Mouse (Mus musculus) midbrain, embryonic 15.5 days (tissue): ENCODE results near the gene Atp6v0d1. TPM values are rescaled to one million over a fixed set of nuclear protein-coding genes. Genes with fewer than 3 reads are reported as not detected.

Experiments used
- ATAC-seq: fragments of 200-750 bp; cut with Nextera tagmentation; replicated peaks from 2 replicates; pipeline ENCODE4 v1.8.0; 2017; ENCODE audit warnings: moderate TSS enrichment
- H3K27ac ChIP-seq: fragments of 300-500 bp; sonication (generic); 2 replicates; pipeline ENCODE4 v1.5.1; 2015; ENCODE audit warnings: mild to moderate bottlenecking, inconsistent platforms
- H3K27me3 ChIP-seq: fragments of 300-500 bp; sonication (generic); replicated peaks from 2 replicates; pipeline ENCODE4 v1.6.1; 2015; ENCODE audit warnings: inconsistent platforms
- H3K36me3 ChIP-seq: fragments of 300-500 bp; sonication (generic); replicated peaks from 2 replicates; pipeline ENCODE4 v1.6.1; 2015; ENCODE audit warnings: inconsistent platforms
- H3K4me1 ChIP-seq: fragments of 300-500 bp; sonication (generic); 2 replicates; pipeline ENCODE4 v1.6.1; 2015; ENCODE audit warnings: inconsistent platforms
- H3K4me2 ChIP-seq: fragments of 300-500 bp; sonication (generic); 2 replicates; pipeline ENCODE4 v1.6.1; 2015; ENCODE audit warnings: inconsistent platforms, mild to moderate bottlenecking, moderate library complexity
- H3K4me3 ChIP-seq: fragments of 300-500 bp; sonication (generic); 2 replicates; pipeline ENCODE4 v1.5.1; 2015; ENCODE audit warnings: mild to moderate bottlenecking, inconsistent platforms
- H3K9ac ChIP-seq: fragments of 300-500 bp; sonication (generic); 2 replicates; pipeline ENCODE4 v1.6.1; 2015; ENCODE audit warnings: mild to moderate bottlenecking, inconsistent platforms
- H3K9me3 ChIP-seq: fragments of 300-500 bp; sonication (generic); 2 replicates; pipeline ENCODE4 v1.6.1; 2016; ENCODE audit warnings: inconsistent platforms
- WGBS: fragments of 180-500 bp; shearing (Covaris S2); methylation state at CpG from one replicate; pipeline ENCODE4 v1.1.7; 2015; ENCODE audit warnings: mixed read lengths; 5-methylcytosine and 5-hydroxymethylcytosine counted together
- polyA plus RNA-seq: library from polyadenylated mRNA; unstranded; fragments of >200 nt; fragmentation: Nextera tagmentation; extraction: Ambion mirVana; gene quantifications from 2 replicates; pipeline ENCODE4 v1.2.1, GENCODE M21; 2015

Gene Atp6v0d1
- polyA plus RNA-seq, 1 experiment from 2014 or later, result 234 TPM

DNA sequence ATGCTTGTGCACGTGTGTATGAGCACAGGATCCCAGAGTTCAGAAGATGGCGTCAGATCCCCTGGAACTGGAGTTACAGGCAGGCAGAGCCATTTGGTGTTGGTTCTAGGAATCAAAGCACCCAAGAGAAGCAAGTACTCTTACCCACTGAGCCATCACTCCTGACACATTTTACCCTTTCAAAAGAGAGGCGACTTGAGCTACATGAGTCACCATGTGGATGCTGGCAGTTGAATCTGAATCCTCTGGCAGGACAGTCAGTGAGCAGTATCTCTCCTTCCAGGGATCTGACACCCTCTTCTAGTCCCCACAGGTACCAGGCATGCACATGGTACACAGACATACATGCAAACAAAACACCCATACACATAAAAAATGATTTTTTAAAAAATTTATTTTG lies 77.8 kb downstream of the Atp6v0d1 start:
- WGBS, result 78% methylated on average over 3 of the region's 3 CpGs
- no peak for ATAC-seq
- Histone ChIP-seq H3K4me3 (no peak overlapping the region), H3K4me1 (no peaks in the 10 kb centered on the region; the same call in 1 of the 2 replicates), H3K9me3 (no peaks in the 10 kb centered on the region), H3K27ac (no peak overlapping the region), H3K27me3 (no peaks in the 10 kb centered on the region), H3K36me3 (no peaks in the 10 kb centered on the region), H3K4me2 (no peak overlapping the region), H3K9ac (no peak overlapping the region)

DNA sequence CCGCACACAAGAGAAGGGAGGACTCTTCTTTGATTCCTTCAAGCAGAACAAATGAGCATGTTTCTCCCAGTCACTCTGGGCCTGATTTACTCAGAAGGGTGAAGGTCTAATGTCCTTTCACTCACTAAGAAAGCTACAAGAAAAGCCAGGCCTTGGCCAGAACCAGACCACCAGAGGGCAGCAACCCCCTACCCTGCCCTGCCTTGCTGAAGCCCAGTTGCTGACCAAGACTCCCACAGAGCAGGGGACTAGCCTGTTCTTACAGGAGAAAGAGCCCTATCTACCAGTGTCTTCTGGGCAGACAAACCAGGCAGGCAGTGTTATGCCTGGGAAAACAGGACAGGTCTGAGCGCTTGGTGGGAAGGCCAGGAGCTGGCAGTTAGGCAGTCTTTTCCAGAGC lies 81.5 kb downstream of the Atp6v0d1 start:
- 20% methylated on average over 2 of the region's 2 CpGs for WGBS
- ATAC-seq, result 0 out of 2 replicates have a peak, but pooled peaks have one; percentile 25
- no peaks in the 10 kb centered on the region; the same call in 1 of the 2 replicates for H3K4me1 ChIP-seq
- H3K9me3 ChIP-seq, result no peaks in the 10 kb centered on the region
- no peak overlapping the region for H3K27ac ChIP-seq
- H3K9ac ChIP-seq, result no peak overlapping the region
- no peak overlapping the region for H3K4me3 ChIP-seq
- H3K36me3 ChIP-seq, result no peaks in the 10 kb centered on the region; the same call in 1 of the 2 replicates
- no peak overlapping the region for H3K4me2 ChIP-seq
- no peaks in the 10 kb centered on the region for H3K27me3 ChIP-seq

DNA sequence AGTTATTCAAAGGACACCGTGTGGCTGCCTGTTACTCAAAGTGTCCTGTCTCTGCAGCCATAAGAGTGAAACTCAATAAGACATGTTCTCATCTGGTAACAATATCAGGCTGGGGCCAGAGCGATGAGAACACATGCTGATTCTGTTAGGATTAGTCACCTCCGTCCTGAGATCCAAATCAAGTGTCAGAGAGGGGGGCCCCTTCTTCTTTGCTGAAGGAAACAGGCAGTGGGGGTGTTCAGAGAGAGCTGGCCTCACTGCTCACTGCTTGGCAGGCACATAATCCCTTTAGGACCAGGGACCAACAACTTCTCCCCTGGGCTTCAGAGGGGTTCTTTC lies 81.8 kb downstream of the Atp6v0d1 start:
- no peak overlapping the region for H3K27ac ChIP-seq
- no peaks in the 10 kb centered on the region; the same call in 1 of the 2 replicates for H3K36me3 ChIP-seq
- no peaks in the 10 kb centered on the region for H3K9me3 ChIP-seq
- no peak overlapping the region for H3K4me3 ChIP-seq
- H3K27me3 ChIP-seq, result no peaks in the 10 kb centered on the region
- no peaks in the 10 kb centered on the region; the same call in 1 of the 2 replicates for H3K4me1 ChIP-seq
- ATAC-seq, result 0 out of 2 replicates have a peak, but pooled peaks have one; percentile 18
- no peak overlapping the region for H3K9ac ChIP-seq
- WGBS, result 26% methylated on average over 3 of the region's 3 CpGs
- no peak overlapping the region for H3K4me2 ChIP-seq

DNA sequence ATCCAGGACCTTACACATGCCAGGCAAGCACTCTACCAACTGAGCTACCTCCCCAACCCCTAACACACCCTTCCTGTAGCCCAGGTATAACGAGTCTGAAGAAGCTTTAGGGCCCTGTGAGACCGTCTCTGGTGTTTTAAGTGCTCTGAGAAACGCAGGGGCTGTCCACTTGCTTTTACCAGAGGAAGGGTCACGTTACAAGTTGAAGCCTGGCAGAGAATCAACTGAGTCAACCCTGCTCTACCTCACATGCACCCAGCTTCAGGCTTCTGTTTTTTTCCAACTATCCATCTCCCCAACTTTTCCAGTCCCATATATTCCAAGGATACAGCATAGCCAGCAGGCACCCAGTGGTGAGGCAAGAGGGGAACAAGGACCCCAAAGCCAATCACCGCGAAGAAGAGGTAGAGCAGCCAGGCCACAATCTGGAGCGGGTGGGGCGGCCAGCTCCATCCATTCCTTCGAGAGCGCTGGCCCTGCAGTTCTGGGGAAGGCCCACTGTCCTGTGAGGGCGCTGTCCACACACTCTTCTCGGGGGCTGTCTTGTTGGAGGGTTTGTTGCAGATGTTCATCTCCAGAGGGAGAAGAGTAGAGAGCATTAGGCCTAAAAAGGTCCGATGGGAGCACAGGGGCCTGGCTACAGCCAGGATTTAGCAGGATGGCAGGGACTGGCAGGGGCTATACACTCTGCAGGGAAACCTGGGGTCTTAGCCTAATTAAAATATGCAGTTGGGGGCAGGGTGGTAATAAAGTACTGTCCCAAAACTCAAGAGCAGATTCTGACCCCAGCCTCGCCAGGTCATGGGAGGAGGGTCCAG lies 82.4 kb downstream of the Atp6v0d1 start:
- Histone ChIP-seq H3K4me1 (no peaks in the 10 kb centered on the region; the same call in 1 of the 2 replicates), H3K27me3 (no peaks in the 10 kb centered on the region), H3K27ac (no peak overlapping the region), H3K4me3 (no peak overlapping the region), H3K9me3 (no peaks in the 10 kb centered on the region), H3K36me3 (no peaks in the 10 kb centered on the region; the same call in 1 of the 2 replicates), H3K4me2 (no peak overlapping the region), H3K9ac (no peak overlapping the region)
- ATAC-seq, result peak; percentile 73; the same call in 1 of the 2 replicates
- WGBS, result 34% methylated on average over 14 of the region's 14 CpGs

DNA sequence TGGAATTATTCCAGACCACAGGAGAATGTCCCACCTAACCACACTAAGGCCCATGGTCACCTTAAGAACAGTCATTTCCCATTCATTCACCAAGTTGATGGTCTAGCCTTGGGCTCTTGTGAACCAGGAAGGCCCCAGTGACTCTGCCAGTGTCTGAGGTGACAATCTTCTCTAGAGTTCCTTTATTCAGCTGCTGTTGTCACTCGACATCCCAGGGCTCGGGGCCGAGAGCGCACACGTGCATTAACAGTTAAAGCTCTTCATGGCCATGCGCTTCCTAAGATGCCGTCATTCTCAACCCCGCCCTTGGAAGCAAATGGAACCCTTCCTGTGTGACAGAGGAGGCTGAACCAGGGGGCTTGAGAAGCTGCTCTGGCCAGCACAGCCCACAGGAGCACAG lies 83.7 kb downstream of the Atp6v0d1 start:
- no peak overlapping the region for H3K9ac ChIP-seq
- no peaks in the 10 kb centered on the region; the same call in 1 of the 2 replicates for H3K4me1 ChIP-seq
- ATAC-seq, result no peak
- no peaks in the 10 kb centered on the region; the same call in 1 of the 2 replicates for H3K36me3 ChIP-seq
- 86% methylated on average over 8 of the region's 8 CpGs for WGBS
- H3K27ac ChIP-seq, result no peak overlapping the region
- H3K4me3 ChIP-seq, result no peak overlapping the region
- H3K4me2 ChIP-seq, result no peak overlapping the region
- H3K9me3 ChIP-seq, result no peaks in the 10 kb centered on the region
- no peaks in the 10 kb centered on the region for H3K27me3 ChIP-seq

DNA sequence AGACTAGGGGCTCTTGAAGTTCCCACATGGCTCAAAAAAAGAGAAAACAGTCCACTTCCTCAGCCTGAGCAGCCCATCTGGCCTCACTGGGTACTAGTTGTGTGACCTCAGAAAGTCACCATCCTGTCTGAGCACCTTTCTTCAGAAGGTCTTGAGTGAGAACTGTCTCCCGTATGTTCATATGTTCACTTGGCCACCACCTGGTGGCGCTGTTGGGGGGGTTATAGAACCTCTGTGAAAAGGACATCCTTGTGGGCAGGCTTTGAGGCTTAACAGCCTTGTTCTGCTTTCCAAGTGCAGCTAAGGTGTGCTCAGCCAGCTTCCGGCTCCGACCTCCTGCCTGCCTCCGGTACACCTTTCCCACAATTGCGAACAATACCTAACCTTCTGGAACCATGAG lies 84.4 kb downstream of the Atp6v0d1 start:
- 66% methylated on average over 6 of the region's 6 CpGs for WGBS
- no peak for ATAC-seq
- no peaks in the 10 kb centered on the region for H3K27me3 ChIP-seq

DNA sequence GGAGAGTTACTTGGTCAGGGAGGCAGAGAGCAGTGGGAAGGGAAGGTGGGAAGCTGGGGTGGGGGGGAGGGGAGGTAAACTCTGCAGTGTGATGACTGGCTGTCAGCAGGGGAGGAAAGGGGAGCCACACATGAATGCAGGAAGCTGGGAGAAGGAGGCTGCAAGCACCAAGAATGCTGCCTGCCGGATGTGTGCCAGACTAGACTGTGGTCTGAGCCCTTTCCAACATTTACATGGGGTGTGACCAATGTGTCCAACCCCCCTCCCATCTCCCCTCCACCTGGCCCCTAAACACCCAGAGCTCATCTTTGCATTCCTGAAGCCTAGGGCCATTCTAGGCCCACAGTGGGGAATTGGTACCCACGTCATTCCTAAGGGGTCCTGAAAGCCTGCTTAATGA lies 84.8 kb downstream of the Atp6v0d1 start:
- H3K36me3 ChIP-seq, result no peaks in the 10 kb centered on the region; the same call in 1 of the 2 replicates
- no peak overlapping the region for H3K4me3 ChIP-seq
- H3K4me1 ChIP-seq, result no peaks in the 10 kb centered on the region; the same call in 1 of the 2 replicates
- WGBS, result 34% methylated on average over 2 of the region's 2 CpGs
- H3K9me3 ChIP-seq, result no peaks in the 10 kb centered on the region
- H3K4me2 ChIP-seq, result no peak overlapping the region
- H3K9ac ChIP-seq, result no peak overlapping the region
- ATAC-seq, result no peak
- no peaks in the 10 kb centered on the region for H3K27me3 ChIP-seq
- no peak overlapping the region for H3K27ac ChIP-seq

More for the DNA sequence above, 84.4 kb downstream of the Atp6v0d1 start:
- Histone ChIP-seq H3K4me3 (no peak overlapping the region), H3K9ac (no peak overlapping the region), H3K36me3 (no peaks in the 10 kb centered on the region; the same call in 1 of the 2 replicates), H3K4me2 (no peak overlapping the region), H3K4me1 (no peaks in the 10 kb centered on the region; the same call in 1 of the 2 replicates), H3K9me3 (no peaks in the 10 kb centered on the region), H3K27ac (no peak overlapping the region)

DNA sequence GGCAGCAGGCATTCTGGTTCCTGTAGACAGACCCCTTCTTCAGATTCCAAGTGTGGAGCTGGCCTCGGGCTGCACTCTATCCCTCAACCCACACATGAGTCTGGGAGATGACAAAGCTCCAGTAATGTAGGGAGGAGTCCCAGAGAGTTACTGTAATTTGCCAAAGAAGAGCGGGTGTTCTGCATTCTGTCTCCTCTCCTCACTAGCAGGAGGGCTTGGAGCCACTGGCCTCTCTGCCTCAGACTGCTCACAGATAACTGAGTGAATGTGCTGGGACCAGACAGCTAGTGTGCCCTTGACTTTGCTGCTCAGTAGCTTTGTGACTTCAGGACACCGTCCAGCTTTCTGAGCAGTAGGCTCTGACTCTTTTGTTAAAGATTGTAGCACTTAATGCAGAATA lies 88.1 kb downstream of the Atp6v0d1 start:
- no peaks in the 10 kb centered on the region; the same call in 1 of the 2 replicates for H3K36me3 ChIP-seq
- no peaks in the 10 kb centered on the region for H3K27me3 ChIP-seq
- no peak overlapping the region for H3K4me3 ChIP-seq
- no peaks in the 10 kb centered on the region for H3K9me3 ChIP-seq
- H3K9ac ChIP-seq, result no peak overlapping the region
- H3K27ac ChIP-seq, result no peak overlapping the region
- H3K4me1 ChIP-seq, result peaks cover 21% of the 10 kb centered on the region
- WGBS, result 78% methylated on average over 3 of the region's 3 CpGs
- no peak overlapping the region for H3K4me2 ChIP-seq
- ATAC-seq, result no peak

DNA sequence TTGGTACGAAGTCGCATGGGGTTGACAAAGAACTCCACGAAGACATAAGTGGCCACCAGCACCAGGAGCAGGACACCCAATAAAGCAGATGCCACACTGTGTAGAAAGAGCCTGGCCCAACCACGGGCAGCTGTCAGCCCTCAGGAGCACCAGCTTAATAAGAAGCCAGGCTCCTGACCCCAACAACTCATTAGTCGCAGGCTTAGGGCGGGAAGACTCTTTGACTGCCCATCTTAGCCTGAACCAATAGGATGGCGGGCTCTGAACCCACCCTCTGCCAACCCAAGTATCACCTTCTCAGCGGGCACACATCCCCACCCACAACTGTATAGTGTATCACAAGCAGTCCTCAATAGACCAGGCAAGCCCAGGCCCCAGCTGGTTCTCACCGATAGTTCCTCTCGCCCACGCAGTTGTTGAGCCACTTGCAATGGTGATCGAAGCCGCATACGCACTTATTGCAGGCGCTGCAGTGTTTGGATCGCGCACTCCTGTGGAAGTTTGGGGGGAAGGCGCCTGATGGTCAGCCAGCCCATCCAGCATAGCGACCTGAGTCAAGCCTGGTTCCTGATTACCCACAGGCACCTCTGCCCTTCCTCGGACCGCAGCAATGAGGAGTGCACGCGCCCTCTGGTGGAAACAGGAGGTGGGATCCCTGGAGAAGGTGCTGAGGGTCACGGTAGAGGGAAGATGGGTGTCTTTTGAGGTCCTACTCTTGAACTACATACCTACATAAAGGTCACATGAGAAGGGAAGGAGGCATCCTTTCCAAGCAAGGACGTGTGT lies 89.0 kb downstream of the Atp6v0d1 start:
- Histone ChIP-seq H3K9me3 (no peaks in the 10 kb centered on the region), H3K4me3 (no peak overlapping the region), H3K4me1 (peaks cover 27% of the 10 kb centered on the region), H3K9ac (no peak overlapping the region), H3K27ac (no peak overlapping the region), H3K27me3 (0 out of 2 replicates have a peak, but pooled peaks cover 3% of the 10 kb centered on the region), H3K36me3 (no peaks in the 10 kb centered on the region), H3K4me2 (no peak overlapping the region)
- no peak for ATAC-seq
- WGBS, result 43% methylated on average over 25 of the region's 25 CpGs

DNA sequence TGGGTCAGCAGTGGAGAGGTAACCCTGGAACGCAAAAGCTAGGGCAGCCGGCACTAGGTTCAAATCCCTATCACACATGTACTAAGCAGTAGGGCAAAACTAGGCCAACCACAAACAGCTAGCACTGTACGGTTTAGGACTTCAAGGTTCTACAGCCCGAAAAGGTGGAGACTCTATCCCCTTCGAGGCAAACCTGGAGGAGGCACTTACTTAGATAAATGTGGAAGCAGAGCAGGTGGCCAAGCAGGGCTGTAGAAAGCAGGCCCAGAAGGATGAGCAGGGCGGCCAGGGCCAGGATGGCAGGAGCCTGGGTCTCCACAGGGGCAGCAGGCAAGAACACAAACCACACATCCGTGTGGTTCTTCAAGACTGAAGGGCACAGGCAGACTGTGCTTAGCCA lies 89.7 kb downstream of the Atp6v0d1 start:
- no peak overlapping the region for H3K4me2 ChIP-seq
- H3K27ac ChIP-seq, result no peak overlapping the region
- no peak for ATAC-seq
- H3K27me3 ChIP-seq, result 0 out of 2 replicates have a peak, but pooled peaks cover 3% of the 10 kb centered on the region
- H3K4me3 ChIP-seq, result no peak overlapping the region
- H3K9me3 ChIP-seq, result no peaks in the 10 kb centered on the region
- no peak overlapping the region for H3K9ac ChIP-seq
- WGBS, result 93% methylated on average over 7 of the region's 7 CpGs
- peaks cover 33% of the 10 kb centered on the region for H3K4me1 ChIP-seq
- no peaks in the 10 kb centered on the region for H3K36me3 ChIP-seq

DNA sequence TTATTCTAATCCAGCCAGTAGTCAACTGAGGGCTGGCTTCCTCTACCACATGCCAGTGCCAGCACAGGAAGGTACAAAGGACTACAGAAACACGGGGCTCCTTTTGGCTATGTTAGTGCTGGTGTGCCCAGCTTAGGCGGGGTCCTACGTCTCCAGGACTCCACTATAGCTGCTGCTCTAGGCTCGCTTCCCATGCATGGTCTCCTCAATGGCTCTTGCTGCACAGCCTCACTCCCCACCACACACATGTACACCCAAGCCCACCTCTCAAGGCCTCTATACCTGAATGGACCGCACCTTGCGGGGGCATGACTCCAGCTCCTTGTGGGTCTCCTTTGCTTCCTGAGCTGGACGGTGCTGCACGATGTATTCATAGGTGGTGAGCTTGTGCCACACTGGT lies 90.1 kb downstream of the Atp6v0d1 start:
- Histone ChIP-seq H3K4me1 (peaks cover 36% of the 10 kb centered on the region), H3K4me2 (no peak overlapping the region), H3K36me3 (no peaks in the 10 kb centered on the region), H3K9me3 (no peaks in the 10 kb centered on the region), H3K4me3 (no peak overlapping the region), H3K27me3 (0 out of 2 replicates have a peak, but pooled peaks cover 3% of the 10 kb centered on the region), H3K9ac (no peak overlapping the region), H3K27ac (no peak overlapping the region)
- 93% methylated on average over 8 of the region's 8 CpGs for WGBS
- no peak for ATAC-seq

DNA sequence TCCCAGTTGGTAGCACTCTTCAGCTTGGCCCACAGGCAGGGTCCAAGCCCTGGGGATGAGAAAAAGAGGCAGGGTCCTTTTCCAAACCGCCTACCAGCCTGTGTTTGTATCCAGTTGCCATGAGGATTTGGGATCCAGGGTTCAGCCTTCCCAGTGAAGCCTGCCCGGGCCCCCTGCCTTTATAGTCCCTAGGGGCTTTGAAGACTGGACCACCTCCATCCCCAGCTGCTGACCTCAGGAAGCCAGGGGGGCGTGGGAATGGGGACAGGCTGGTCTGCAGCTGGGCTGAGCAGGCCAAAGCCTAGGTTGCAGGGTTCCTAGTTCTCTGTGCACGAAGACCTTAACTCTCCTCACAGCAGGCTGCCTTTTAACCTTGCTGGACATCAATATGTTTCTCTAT lies 90.6 kb downstream of the Atp6v0d1 start:
- H3K9ac ChIP-seq, result peak overlapping the region; percentile 13; the same call in 1 of the 2 replicates

More for the DNA sequence above, 90.6 kb downstream of the Atp6v0d1 start:
- H3K36me3 ChIP-seq, result no peaks in the 10 kb centered on the region
- H3K9me3 ChIP-seq, result no peaks in the 10 kb centered on the region
- H3K27me3 ChIP-seq, result 0 out of 2 replicates have a peak, but pooled peaks cover 3% of the 10 kb centered on the region
- H3K4me2 ChIP-seq, result no peak overlapping the region
- peaks cover 41% of the 10 kb centered on the region for H3K4me1 ChIP-seq
- 27% methylated on average over 4 of the region's 4 CpGs for WGBS
- H3K27ac ChIP-seq, result no peak overlapping the region
- H3K4me3 ChIP-seq, result no peak overlapping the region
- no peak for ATAC-seq
